Mouse (Mus musculus): ENCODE data around the gene Cntrl.

DNA sequence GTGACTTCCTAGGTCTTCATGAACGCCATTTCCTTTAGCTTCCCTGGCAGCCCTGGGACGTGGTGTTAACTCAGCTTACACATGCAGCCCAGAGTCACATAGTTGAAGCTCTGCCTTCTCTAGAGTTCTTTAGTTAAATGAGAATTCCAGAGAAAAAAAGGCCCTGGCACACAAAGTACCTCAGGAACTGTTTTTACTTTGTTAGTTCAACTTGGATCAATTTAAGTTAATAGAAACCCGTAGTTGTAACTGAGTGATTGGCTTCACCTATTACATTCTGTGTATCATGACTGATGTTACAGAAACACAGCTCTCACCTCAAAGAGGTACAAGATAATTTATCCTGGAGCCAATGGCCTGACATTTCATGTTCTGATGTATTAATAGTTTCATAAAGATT is 49.1 kb downstream of the Cntrl start:
- no peak for TF ChIP-seq POLR2A (IDR thresholded peaks at IDR 0.05; ENCODE audit: insufficient read length, low read depth)
- TF ChIP-seq POLR2AphosphoS2 (IDR thresholded peaks at IDR 0.05; ENCODE audit: insufficient read length, low read depth) = no peak
- TF ChIP-seq E2F4 (IDR thresholded peaks at IDR 0.05; ENCODE audit: insufficient read depth) = no peak
